Mouse (Mus musculus) limb, embryonic 14.5 days (tissue): ENCODE data around the gene Tinagl1. TPM values are rescaled to one million over a fixed set of nuclear protein-coding genes. Genes with fewer than 3 reads are reported as not detected.

Experiments used
- ATAC-seq: fragments of 200-750 bp; cut with Nextera tagmentation; 2 replicates; pipeline ENCODE4 v1.8.0; 2017; ENCODE audit warnings: low read depth, moderate number of reproducible peaks, moderate TSS enrichment; ENCODE audit not compliant: low FRiP score
- DNase-seq: peaks from one replicate; pipeline ENCODE4 v3.0.0-alpha.2; 2015; ENCODE audit warnings: low spot score
- H3K27ac ChIP-seq: fragments of 300-500 bp; sonication (generic); replicated peaks from 2 replicates; pipeline ENCODE4 v1.5.1; 2014; ENCODE audit warnings: low read depth, mild to moderate bottlenecking, low read length, moderate library complexity, mixed read lengths
- H3K27me3 ChIP-seq: fragments of 300-500 bp; sonication (generic); 2 replicates; pipeline ENCODE4 v1.6.1; 2014; ENCODE audit warnings: low read length, mixed read lengths; ENCODE audit not compliant: control insufficient read depth, insufficient read depth
- H3K36me3 ChIP-seq: fragments of 300-500 bp; sonication (generic); 2 replicates; pipeline ENCODE4 v1.6.1; 2014; ENCODE audit warnings: mild to moderate bottlenecking, low read length, moderate library complexity, mixed read lengths; ENCODE audit not compliant: control insufficient read depth, insufficient read depth
- H3K4me1 ChIP-seq: fragments of 300-500 bp; sonication (generic); 2 replicates; pipeline ENCODE4 v1.6.1; 2014; ENCODE audit warnings: antibody characterized with exemption, low read length, mixed read lengths; ENCODE audit not compliant: control insufficient read depth, insufficient read depth
- H3K4me2 ChIP-seq: fragments of 300-500 bp; sonication (generic); replicated peaks from 2 replicates; pipeline ENCODE4 v1.6.1; 2014; ENCODE audit warnings: low read depth, mild to moderate bottlenecking, low read length, moderate library complexity; ENCODE audit not compliant: severe bottlenecking
- H3K4me3 ChIP-seq: fragments of 300-500 bp; sonication (generic); replicated peaks from 2 replicates; pipeline ENCODE4 v1.5.1; 2014; ENCODE audit warnings: low read length
- H3K9ac ChIP-seq: fragments of 300-500 bp; sonication (generic); 2 replicates; pipeline ENCODE4 v1.6.1; 2014; ENCODE audit warnings: mild to moderate bottlenecking, low read depth, low read length, moderate library complexity; ENCODE audit not compliant: severe bottlenecking
- H3K9me3 ChIP-seq: fragments of 300-500 bp; sonication (generic); 2 replicates; pipeline ENCODE4 v1.6.1; 2016; ENCODE audit warnings: low read length; ENCODE audit not compliant: control insufficient read depth
- POLR2A ChIP-seq: fragments of 200-500 bp; IDR thresholded peaks from 2 replicates; pipeline ENCODE4 v1.8.0; 2012; ENCODE audit warnings: inconsistent platforms, mild to moderate bottlenecking, moderate library complexity, borderline replicate concordance; ENCODE audit not compliant: insufficient read depth, insufficient read length; ENCODE audit errors: extremely low read depth
- WGBS: fragments of 180-500 bp; shearing (Covaris S2); extraction: QIAGEN DNeasy Blood & Tissue Kit; methylation state at CpG from one replicate; pipeline ENCODE4 v1.1.7; 2014; 5-methylcytosine and 5-hydroxymethylcytosine counted together
- polyA plus RNA-seq, 2 experiments: library from polyadenylated mRNA; depleted of rRNA in 1 of 2; stranded (reverse) in 1 of 2; unstranded in 1 of 2; fragments of >200 nt; fragmentation: Nextera tagmentation in 1 of 2; extraction: Ambion mirVana in 1 of 2; gene quantifications; 2 replicates each; pipeline versions ENCODE4 v1.2.1 to v1.2.3; 2012 to 2014

The Tinagl1 gene
- polyA plus RNA-seq, 2 experiments: 13.6 to 19.9 TPM

GRCm38 (mm10) chr4:130128907-130129306 is 46.0 kb downstream of the Tinagl1 start:
- Histone ChIP-seq H3K9me3 (no peaks in the 10 kb centered on the region), H3K27ac (no peak overlapping the region), H3K4me1 (no peaks in the 10 kb centered on the region), H3K9ac (no peak overlapping the region), H3K27me3 (no peaks in the 10 kb centered on the region), H3K4me2 (no peak overlapping the region), H3K36me3 (peaks cover 41% of the 10 kb centered on the region), H3K4me3 (no peak overlapping the region)
- no peak for DNase-seq
- no peak for ATAC-seq
- TF ChIP-seq POLR2A: no peak
- WGBS: 87% methylated on average over 5 of the region's 5 CpGs

GRCm38 (mm10) chr4:130125935-130126334 is 49.0 kb downstream of the Tinagl1 start:
- peaks cover 67% of the 10 kb centered on the region for H3K36me3 ChIP-seq
- H3K4me2 ChIP-seq: no peak overlapping the region
- H3K9me3 ChIP-seq: no peaks in the 10 kb centered on the region
- no peak for TF ChIP-seq POLR2A
- no peak for DNase-seq
- H3K4me1 ChIP-seq: no peaks in the 10 kb centered on the region
- H3K9ac ChIP-seq: no peak overlapping the region
- ATAC-seq: no peak
- 42% methylated on average over 5 of the region's 5 CpGs for WGBS
- no peaks in the 10 kb centered on the region for H3K27me3 ChIP-seq
- no peak overlapping the region for H3K27ac ChIP-seq
- H3K4me3 ChIP-seq: no peak overlapping the region

GRCm38 (mm10) chr4:130125164-130125563 is 49.8 kb downstream of the Tinagl1 start:
- no peak overlapping the region for H3K27ac ChIP-seq
- H3K9ac ChIP-seq: no peak overlapping the region
- H3K4me2 ChIP-seq: no peak overlapping the region
- H3K4me3 ChIP-seq: no peak overlapping the region
- no peaks in the 10 kb centered on the region for H3K9me3 ChIP-seq
- no peaks in the 10 kb centered on the region for H3K27me3 ChIP-seq
- DNase-seq: no peak
- ATAC-seq: no peak
- 90% methylated on average over 6 of the region's 6 CpGs for WGBS
- no peak for TF ChIP-seq POLR2A
- H3K36me3 ChIP-seq: peaks cover 73% of the 10 kb centered on the region
- no peaks in the 10 kb centered on the region for H3K4me1 ChIP-seq

DNA sequence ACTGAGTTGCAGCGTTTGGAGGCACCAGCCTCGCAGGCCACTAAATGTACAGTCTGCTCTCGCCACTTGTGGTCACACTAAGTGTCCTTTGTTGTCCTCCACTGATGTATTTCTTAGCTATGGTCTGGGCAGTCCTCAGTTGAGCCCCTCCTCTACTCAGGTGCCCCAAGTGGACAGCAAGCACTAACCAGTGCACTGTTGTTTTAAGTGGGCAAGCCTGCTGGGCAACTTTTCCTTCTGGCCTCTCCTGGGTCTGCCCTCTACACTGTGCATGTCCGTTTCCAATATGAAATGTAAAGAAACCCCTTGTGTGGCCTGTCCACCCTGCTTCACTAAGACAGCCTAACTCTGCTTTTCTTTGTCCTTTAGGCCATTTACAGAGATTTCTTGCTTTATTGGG is 50.8 kb downstream of the Tinagl1 start:
- ATAC-seq (no peak), DNase-seq (no peak)
- H3K27me3 ChIP-seq: no peaks in the 10 kb centered on the region
- no peaks in the 10 kb centered on the region for H3K9me3 ChIP-seq
- no peaks in the 10 kb centered on the region for H3K4me1 ChIP-seq
- H3K4me3 ChIP-seq: no peak overlapping the region
- WGBS: 84% methylated on average over 4 of the region's 4 CpGs
- no peak overlapping the region for H3K9ac ChIP-seq
- H3K27ac ChIP-seq: no peak overlapping the region
- H3K4me2 ChIP-seq: no peak overlapping the region
- peaks cover 73% of the 10 kb centered on the region for H3K36me3 ChIP-seq
- TF ChIP-seq POLR2A: no peak

- no peak for ATAC-seq
- Histone ChIP-seq H3K27ac (no peak overlapping the region), H3K4me3 (no peak overlapping the region), H3K36me3 (peaks cover 70% of the 10 kb centered on the region), H3K9me3 (no peaks in the 10 kb centered on the region), H3K9ac (no peak overlapping the region), H3K4me2 (no peak overlapping the region), H3K27me3 (no peaks in the 10 kb centered on the region), H3K4me1 (no peaks in the 10 kb centered on the region)
- no peak for DNase-seq
- TF ChIP-seq POLR2A: no peak
- WGBS: 85% methylated on average over 5 of the region's 5 CpGs
These were observed 51.9 kb downstream of the Tinagl1 start for GRCm38 (mm10) chr4:130123020-130123419.

- Histone ChIP-seq H3K36me3 (peaks cover 59% of the 10 kb centered on the region), H3K4me3 (no peak overlapping the region), H3K4me2 (no peak overlapping the region), H3K4me1 (no peaks in the 10 kb centered on the region), H3K27me3 (no peaks in the 10 kb centered on the region), H3K9me3 (no peaks in the 10 kb centered on the region), H3K27ac (no peak overlapping the region), H3K9ac (no peak overlapping the region)
- 80% methylated on average over 8 of the region's 8 CpGs for WGBS
- no peak for ATAC-seq
- DNase-seq: no peak
- no peak for TF ChIP-seq POLR2A
These were observed 53.4 kb downstream of the Tinagl1 start for GRCm38 (mm10) chr4:130121560-130121959.
